Mouse (Mus musculus) heart, embryonic 11.5 days (tissue): Measurements from ENCODE around the gene Cmtm8. TPM values are rescaled to one million over a fixed set of nuclear protein-coding genes. Genes with fewer than 3 reads are reported as not detected.

ENCODE experiments used
- ATAC-seq: fragments of 200-750 bp; cut with Nextera tagmentation; replicated peaks from 2 replicates; pipeline ENCODE4 v1.8.0; 2017; ENCODE audit warnings: moderate library complexity; ENCODE audit not compliant: insufficient number of reproducible peaks, low FRiP score, low TSS enrichment
- H3K27ac ChIP-seq: fragments of 300-500 bp; sonication (generic); 2 replicates; pipeline ENCODE4 v1.5.1; 2014; ENCODE audit warnings: mild to moderate bottlenecking, low read depth, low read length
- H3K27me3 ChIP-seq: fragments of 300-500 bp; sonication (generic); 2 replicates; pipeline ENCODE4 v1.6.1; 2014; ENCODE audit warnings: mild to moderate bottlenecking, low read length, mixed read lengths; ENCODE audit not compliant: control insufficient read depth, insufficient read depth
- H3K36me3 ChIP-seq: fragments of 300-500 bp; sonication (generic); 2 replicates; pipeline ENCODE4 v1.6.1; 2014; ENCODE audit warnings: mild to moderate bottlenecking, low read length, moderate library complexity, mixed read lengths; ENCODE audit not compliant: control insufficient read depth, insufficient read depth
- H3K4me1 ChIP-seq: fragments of 300-500 bp; sonication (generic); 2 replicates; pipeline ENCODE4 v1.6.1; 2014; ENCODE audit warnings: low read length; ENCODE audit not compliant: control insufficient read depth, insufficient read depth
- H3K4me2 ChIP-seq: fragments of 300-500 bp; sonication (generic); 2 replicates; pipeline ENCODE4 v1.6.1; 2014; ENCODE audit warnings: mild to moderate bottlenecking, moderate library complexity
- H3K4me3 ChIP-seq: fragments of 300-500 bp; sonication (generic); 2 replicates; pipeline ENCODE4 v1.5.1; 2014; ENCODE audit warnings: low read depth, low read length
- H3K9ac ChIP-seq: fragments of 300-500 bp; sonication (generic); 2 replicates; pipeline ENCODE4 v1.6.1; 2014; ENCODE audit warnings: mild to moderate bottlenecking, low read depth, low read length, moderate library complexity
- H3K9me3 ChIP-seq: fragments of 300-500 bp; sonication (generic); replicated peaks from 2 replicates; pipeline ENCODE4 v1.6.1; 2016; ENCODE audit warnings: low read length; ENCODE audit not compliant: control insufficient read depth
- WGBS: fragments of 180-500 bp; shearing (Covaris S2); extraction: QIAGEN DNeasy Blood & Tissue Kit; methylation state at CpG from one replicate; pipeline ENCODE4 v1.1.7; 2014; ENCODE audit not compliant: insufficient replicate concordance; 5-methylcytosine and 5-hydroxymethylcytosine counted together
- polyA plus RNA-seq: library from polyadenylated mRNA; unstranded; fragments of >200 nt; fragmentation: Nextera tagmentation; extraction: Ambion mirVana; gene quantifications from 2 replicates; pipeline ENCODE4 v1.2.1, GENCODE M21; 2014

Gene Cmtm8
- polyA plus RNA-seq, 1 experiment from 2014 or later, result 16.2 TPM

DNA sequence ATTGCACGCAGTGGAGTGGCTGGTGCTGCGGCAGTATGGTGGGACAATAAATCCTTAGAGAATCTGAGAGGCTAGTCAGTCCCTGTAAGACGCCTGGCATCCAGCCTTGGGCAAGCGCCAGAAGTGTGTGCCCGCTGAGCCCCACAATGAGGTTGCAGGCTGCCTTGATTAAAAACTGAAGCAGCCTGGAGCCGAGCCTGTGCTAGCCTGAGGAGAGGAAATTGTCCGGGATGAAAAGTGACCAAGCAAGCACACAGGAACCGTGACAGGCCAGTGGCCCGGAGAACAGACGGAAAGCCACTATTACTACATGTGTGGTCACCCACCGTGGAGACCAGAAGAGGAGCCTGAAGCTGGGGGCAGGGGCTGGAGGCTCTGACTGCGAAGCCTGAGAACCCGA is 76.9 kb downstream of the Cmtm8 start:
- ATAC-seq, result no peak
- H3K36me3 ChIP-seq, result no peaks in the 10 kb centered on the region
- H3K4me3 ChIP-seq, result no peak overlapping the region
- no peak overlapping the region for H3K4me2 ChIP-seq
- no peak overlapping the region for H3K27ac ChIP-seq
- H3K9me3 ChIP-seq, result no peaks in the 10 kb centered on the region
- no peaks in the 10 kb centered on the region for H3K27me3 ChIP-seq
- WGBS, result 83% methylated on average over 13 of the region's 13 CpGs
- 0 out of 2 replicates have a peak, but pooled peaks cover 4% of the 10 kb centered on the region for H3K4me1 ChIP-seq
- H3K9ac ChIP-seq, result no peak overlapping the region

DNA sequence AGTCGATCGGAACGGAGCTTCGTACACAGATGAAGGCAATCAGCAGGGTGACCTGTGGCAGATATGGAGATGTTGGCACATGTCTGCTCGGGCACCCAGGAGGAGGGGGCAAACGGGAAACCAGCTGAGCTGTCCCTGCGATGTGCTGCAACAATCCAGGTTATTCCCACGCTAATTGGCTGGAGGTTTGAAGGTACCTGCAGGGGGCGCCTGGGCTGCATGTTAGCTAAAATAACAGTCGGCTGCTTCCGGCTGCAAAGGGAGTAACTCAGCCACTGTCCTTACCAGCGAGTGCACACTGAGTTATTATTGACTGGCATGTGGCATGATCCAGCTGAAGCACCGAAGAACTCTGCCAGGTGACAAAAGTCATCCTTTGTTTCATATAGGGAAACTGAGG is 80.6 kb downstream of the Cmtm8 start:
- H3K27ac ChIP-seq, result no peak overlapping the region
- ATAC-seq, result no peak
- WGBS, result 67% methylated on average over 13 of the region's 13 CpGs
- no peak overlapping the region for H3K4me3 ChIP-seq
- H3K4me2 ChIP-seq, result no peak overlapping the region
- no peaks in the 10 kb centered on the region for H3K9me3 ChIP-seq
- 0 out of 2 replicates have a peak, but pooled peaks cover 3% of the 10 kb centered on the region for H3K36me3 ChIP-seq
- H3K9ac ChIP-seq, result no peak overlapping the region
- no peaks in the 10 kb centered on the region for H3K27me3 ChIP-seq
- H3K4me1 ChIP-seq, result 0 out of 2 replicates have a peak, but pooled peaks cover 4% of the 10 kb centered on the region

DNA sequence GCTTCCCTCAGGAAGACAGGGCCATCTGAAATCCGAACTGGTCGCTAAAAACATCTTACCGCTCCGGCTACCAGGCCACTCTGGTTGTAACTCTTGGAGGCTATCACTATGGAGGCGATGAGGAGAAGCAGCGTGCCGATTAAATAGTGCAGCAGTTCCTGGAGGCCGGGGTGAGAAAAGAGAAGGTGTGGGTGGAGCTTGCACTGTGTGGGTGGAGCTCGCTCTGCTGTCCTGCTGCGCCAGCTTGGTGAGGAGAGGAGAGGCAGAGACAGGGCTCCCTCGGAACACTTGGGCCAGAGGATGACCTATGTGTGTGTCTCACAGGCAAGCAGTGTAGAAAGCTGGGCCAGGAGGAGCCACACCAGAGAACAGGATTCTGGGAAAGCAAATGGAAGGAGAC is 82.1 kb downstream of the Cmtm8 start:
- H3K36me3 ChIP-seq, result 0 out of 2 replicates have a peak, but pooled peaks cover 3% of the 10 kb centered on the region
- no peak overlapping the region for H3K4me2 ChIP-seq
- no peak overlapping the region for H3K9ac ChIP-seq
- no peak overlapping the region for H3K4me3 ChIP-seq
- no peak overlapping the region for H3K27ac ChIP-seq
- 73% methylated on average over 11 of the region's 11 CpGs for WGBS
- no peaks in the 10 kb centered on the region for H3K27me3 ChIP-seq
- ATAC-seq, result no peak
- no peaks in the 10 kb centered on the region for H3K4me1 ChIP-seq
- no peaks in the 10 kb centered on the region for H3K9me3 ChIP-seq

DNA sequence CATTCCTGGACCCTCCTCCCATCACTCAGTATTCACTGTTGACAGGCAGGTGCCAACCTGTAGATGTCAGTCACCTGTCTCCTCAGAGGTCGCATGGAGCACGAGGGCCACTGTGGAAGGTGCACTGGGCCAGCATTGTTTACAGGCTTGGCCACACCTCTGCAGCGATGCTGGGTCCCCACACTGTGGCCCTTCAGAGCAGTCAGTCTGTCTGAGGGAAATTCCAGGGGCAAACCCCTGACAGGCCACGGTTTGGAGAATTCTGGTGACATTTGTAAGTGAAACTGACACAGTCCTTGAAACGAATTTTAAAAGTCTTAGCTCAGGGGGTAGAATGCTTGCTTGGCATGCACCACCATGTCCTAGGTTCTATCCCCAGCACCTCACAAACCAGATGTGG is 83.6 kb downstream of the Cmtm8 start:
- ATAC-seq, result no peak
- Histone ChIP-seq H3K36me3 (0 out of 2 replicates have a peak, but pooled peaks cover 3% of the 10 kb centered on the region), H3K9me3 (no peaks in the 10 kb centered on the region), H3K9ac (no peak overlapping the region), H3K4me3 (no peak overlapping the region), H3K4me1 (no peaks in the 10 kb centered on the region), H3K27ac (no peak overlapping the region), H3K4me2 (no peak overlapping the region), H3K27me3 (no peaks in the 10 kb centered on the region)
- WGBS, result 76% methylated on average over 5 of the region's 5 CpGs

DNA sequence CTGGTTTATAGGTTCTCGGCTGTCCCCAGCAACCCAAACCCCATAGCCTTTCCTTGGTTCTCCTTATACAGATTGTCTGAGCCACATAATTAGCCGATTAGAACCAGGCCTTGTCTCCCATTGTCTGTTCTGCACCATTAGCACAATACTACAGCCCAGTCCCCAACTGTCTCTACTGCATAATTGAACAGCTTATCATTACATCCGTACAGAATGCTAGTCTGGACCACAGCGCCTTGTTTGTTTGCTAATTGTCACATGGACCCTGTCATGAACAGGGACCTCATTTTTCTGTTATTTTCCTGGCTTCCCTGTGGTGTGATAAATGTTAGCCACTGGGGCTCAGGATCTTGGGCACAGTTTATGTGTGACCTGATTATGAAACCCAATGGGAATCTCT is 84.1 kb downstream of the Cmtm8 start:
- WGBS, result 88% methylated on average over 4 of the region's 4 CpGs
- 0 out of 2 replicates have a peak, but pooled peaks cover 3% of the 10 kb centered on the region for H3K36me3 ChIP-seq

DNA sequence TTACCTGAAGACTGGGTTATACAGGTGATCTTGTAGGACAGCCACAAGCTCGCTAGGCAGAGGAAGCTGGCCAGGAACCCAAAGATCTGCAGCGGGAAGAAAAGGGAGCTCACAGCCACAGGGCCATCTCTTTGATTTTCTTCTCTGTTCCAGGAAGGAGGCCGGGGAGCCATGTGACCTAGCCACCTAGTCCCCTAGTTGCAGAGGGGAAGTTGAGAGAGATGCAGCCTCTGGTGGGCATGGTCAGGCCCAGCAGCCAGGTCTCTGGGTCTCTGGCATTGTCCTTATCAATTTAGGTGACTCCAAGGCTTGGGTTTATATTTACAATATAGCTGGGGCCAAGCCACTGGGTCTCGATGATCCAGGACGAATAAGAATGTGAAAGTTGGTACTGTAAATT is 85.2 kb downstream of the Cmtm8 start:
- H3K4me1 ChIP-seq, result no peaks in the 10 kb centered on the region
- ATAC-seq, result no peak
- WGBS, result 79% methylated on average over 5 of the region's 5 CpGs
- H3K27ac ChIP-seq, result no peak overlapping the region
- 0 out of 2 replicates have a peak, but pooled peaks cover 3% of the 10 kb centered on the region for H3K36me3 ChIP-seq
- H3K4me2 ChIP-seq, result no peak overlapping the region
- no peak overlapping the region for H3K9ac ChIP-seq
- H3K9me3 ChIP-seq, result no peaks in the 10 kb centered on the region
- no peak overlapping the region for H3K4me3 ChIP-seq
- H3K27me3 ChIP-seq, result no peaks in the 10 kb centered on the region

More for the DNA sequence above, 84.1 kb downstream of the Cmtm8 start:
- Histone ChIP-seq H3K27me3 (no peaks in the 10 kb centered on the region), H3K27ac (no peak overlapping the region), H3K9me3 (no peaks in the 10 kb centered on the region), H3K9ac (no peak overlapping the region), H3K4me2 (no peak overlapping the region), H3K4me1 (no peaks in the 10 kb centered on the region), H3K4me3 (no peak overlapping the region)
- ATAC-seq, result no peak

DNA sequence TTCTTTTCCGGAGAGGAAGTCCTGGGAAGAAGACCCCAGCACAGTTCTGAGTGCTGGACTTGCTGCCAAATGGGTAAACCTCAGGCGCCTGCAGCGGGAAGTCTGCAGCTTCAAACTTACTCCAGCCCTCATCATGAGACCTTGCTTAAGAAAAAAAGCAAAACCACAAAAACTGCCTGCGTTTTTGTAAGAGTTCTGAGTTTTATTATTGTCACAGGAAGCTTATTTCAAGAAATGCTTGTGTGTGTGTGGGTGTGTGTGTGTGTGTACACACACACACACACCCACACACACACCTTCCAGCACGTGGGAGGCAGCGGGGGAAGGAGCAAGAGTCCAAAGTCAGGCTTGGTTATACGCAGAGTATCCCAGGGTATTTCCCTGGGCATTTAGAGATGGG is 85.7 kb downstream of the Cmtm8 start:
- no peaks in the 10 kb centered on the region for H3K4me1 ChIP-seq
- H3K27me3 ChIP-seq, result no peaks in the 10 kb centered on the region
- ATAC-seq, result no peak
- H3K4me2 ChIP-seq, result no peak overlapping the region
- no peaks in the 10 kb centered on the region for H3K9me3 ChIP-seq
- H3K9ac ChIP-seq, result no peak overlapping the region
- 0 out of 2 replicates have a peak, but pooled peaks cover 3% of the 10 kb centered on the region for H3K36me3 ChIP-seq
- no peak overlapping the region for H3K27ac ChIP-seq
- H3K4me3 ChIP-seq, result no peak overlapping the region
- WGBS, result 74% methylated on average over 7 of the region's 7 CpGs

DNA sequence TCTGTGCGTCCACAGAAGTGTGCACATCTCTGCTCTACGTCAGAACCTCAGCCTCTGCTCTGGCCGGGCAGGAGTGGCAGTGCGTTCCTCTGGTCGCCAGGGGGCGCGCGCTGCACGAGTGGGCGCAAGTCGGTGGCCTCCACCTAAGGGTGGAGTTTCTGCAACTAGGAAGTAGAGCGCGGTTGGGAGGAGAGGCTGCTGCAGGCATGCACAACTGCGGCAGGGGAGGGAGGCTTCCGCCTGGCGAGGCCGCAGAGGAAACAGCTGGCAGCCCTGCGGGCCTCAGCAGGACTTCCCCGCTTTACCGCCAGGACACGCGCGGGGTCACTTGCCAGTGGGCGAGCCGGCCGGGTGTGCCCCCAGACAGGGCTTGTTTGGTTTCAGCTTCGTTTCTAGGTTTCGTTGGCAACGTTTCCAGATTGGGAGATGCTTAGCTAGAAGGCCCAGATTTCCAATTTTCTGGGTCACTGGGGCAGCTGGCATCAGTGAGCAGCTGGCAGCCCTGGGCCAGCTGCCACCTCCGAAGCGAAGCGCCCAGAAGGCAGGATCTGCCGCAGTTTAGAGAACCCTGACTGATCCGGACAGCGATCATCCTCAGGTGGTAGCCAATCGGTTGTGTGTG is 91.0 kb downstream of the Cmtm8 start:
- WGBS, result 7% methylated on average over 35 of the region's 36 CpGs
- H3K4me1 ChIP-seq, result no peaks in the 10 kb centered on the region; the same call in 1 of the 2 replicates
- H3K27me3 ChIP-seq, result no peaks in the 10 kb centered on the region
- H3K4me2 ChIP-seq, result peak overlapping the region; percentile 89
- no peaks in the 10 kb centered on the region for H3K9me3 ChIP-seq
- H3K36me3 ChIP-seq, result peaks cover 2% of the 10 kb centered on the region
- no peak overlapping the region for H3K27ac ChIP-seq
- peak overlapping the region; percentile 64 for H3K4me3 ChIP-seq
- ATAC-seq, result peak; percentile 88
- peak overlapping the region; percentile 73 for H3K9ac ChIP-seq

DNA sequence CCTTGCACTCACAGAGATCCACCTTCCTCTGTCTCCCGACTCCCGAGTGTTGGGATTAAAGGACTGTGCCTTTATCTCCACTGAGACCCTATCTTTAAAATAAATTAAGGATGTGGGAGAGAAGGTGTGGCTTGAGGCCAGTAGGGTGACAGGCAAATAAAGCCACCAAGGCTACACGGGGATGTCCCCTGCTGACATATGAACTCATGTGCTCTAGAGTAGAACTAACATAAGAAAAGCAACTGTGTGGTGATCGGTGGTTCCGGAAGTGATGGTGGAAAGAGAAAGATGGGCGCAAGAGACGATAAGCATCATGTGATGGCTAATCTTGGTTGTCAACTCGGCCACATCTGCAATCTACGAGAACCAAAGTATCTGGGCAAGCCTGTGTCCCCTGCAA is 91.6 kb downstream of the Cmtm8 start:
- WGBS, result 67% methylated on average over 9 of the region's 9 CpGs
- no peak for ATAC-seq
- no peaks in the 10 kb centered on the region for H3K9me3 ChIP-seq
- no peak overlapping the region for H3K27ac ChIP-seq
- no peak overlapping the region for H3K4me3 ChIP-seq
- H3K4me1 ChIP-seq, result no peaks in the 10 kb centered on the region; the same call in 1 of the 2 replicates
- peaks cover 6% of the 10 kb centered on the region for H3K36me3 ChIP-seq
- peak overlapping the region; percentile 89 for H3K4me2 ChIP-seq
- H3K27me3 ChIP-seq, result no peaks in the 10 kb centered on the region
- H3K9ac ChIP-seq, result no peak overlapping the region
